Mouse (Mus musculus) stomach, embryonic 16.5 days (tissue): ENCODE data around the gene Bod1. TPM values are rescaled to one million over a fixed set of nuclear protein-coding genes. Genes with fewer than 3 reads are reported as not detected.

Experiments
- ATAC-seq: fragments of 200-750 bp; cut with Nextera tagmentation; 2 replicates; pipeline ENCODE4 v1.8.0; 2017; ENCODE audit warnings: moderate number of reproducible peaks, moderate TSS enrichment; ENCODE audit not compliant: insufficient read depth, low FRiP score
- H3K27ac ChIP-seq: fragments of 300-500 bp; sonication (generic); 2 replicates; pipeline ENCODE4 v1.5.1; 2014; ENCODE audit warnings: low read length
- H3K27me3 ChIP-seq: fragments of 300-500 bp; sonication (generic); 2 replicates; pipeline ENCODE4 v1.6.1; 2014; ENCODE audit warnings: low read length, control low read depth, mixed read lengths; ENCODE audit not compliant: control insufficient read depth, insufficient read depth
- H3K36me3 ChIP-seq: fragments of 300-500 bp; sonication (generic); 2 replicates; pipeline ENCODE4 v1.6.1; 2014; ENCODE audit warnings: low read length; ENCODE audit not compliant: control insufficient read depth, insufficient read depth
- H3K4me1 ChIP-seq: fragments of 300-500 bp; sonication (generic); 2 replicates; pipeline ENCODE4 v1.6.1; 2014; ENCODE audit warnings: low read length, control low read depth, mixed read lengths; ENCODE audit not compliant: control insufficient read depth, insufficient read depth
- H3K4me2 ChIP-seq: fragments of 300-500 bp; sonication (generic); 2 replicates; pipeline ENCODE4 v1.6.1; 2014; ENCODE audit warnings: low read depth, low read length, mixed read lengths
- H3K4me3 ChIP-seq: fragments of 300-500 bp; sonication (generic); replicated peaks from 2 replicates; pipeline ENCODE4 v1.5.1; 2014; ENCODE audit warnings: mild to moderate bottlenecking, low read length
- H3K9ac ChIP-seq: fragments of 300-500 bp; sonication (generic); 2 replicates; pipeline ENCODE4 v1.6.1; 2014; ENCODE audit warnings: low read length
- H3K9me3 ChIP-seq: fragments of 300-500 bp; sonication (generic); replicated peaks from 2 replicates; pipeline ENCODE4 v1.6.1; 2016; ENCODE audit warnings: low read length, control low read depth; ENCODE audit not compliant: control insufficient read depth
- WGBS: fragments of 180-500 bp; shearing (Covaris S2); extraction: QIAGEN DNeasy Blood & Tissue Kit; methylation state at CpG from one replicate; pipeline ENCODE4 v1.1.7; 2014; 5-methylcytosine and 5-hydroxymethylcytosine counted together
- polyA plus RNA-seq: library from polyadenylated mRNA; unstranded; fragments of >200 nt; fragmentation: Nextera tagmentation; extraction: Ambion mirVana; gene quantifications from 2 replicates; pipeline ENCODE4 v1.2.1, GENCODE M21; 2015

The Bod1 gene
- polyA plus RNA-seq, 1 experiment from 2014 or later, result 62.0 TPM

- Histone ChIP-seq H3K27me3 (no peaks in the 10 kb centered on the region), H3K9ac (no peak overlapping the region), H3K36me3 (no peaks in the 10 kb centered on the region), H3K9me3 (no peaks in the 10 kb centered on the region), H3K27ac (no peak overlapping the region), H3K4me1 (no peaks in the 10 kb centered on the region), H3K4me2 (no peak overlapping the region), H3K4me3 (no peak overlapping the region)
- 68% methylated on average over 2 of the region's 2 CpGs for WGBS
- no peak for ATAC-seq
Measured at GRCm38 (mm10) chr11:31620796-31621195, 50.9 kb downstream of the Bod1 start.

GRCm38 (mm10) chr11:31617797-31618196 lies 53.9 kb downstream of the Bod1 start:
- H3K4me3 ChIP-seq, result no peak overlapping the region
- WGBS, result 76% methylated on average over 3 of the region's 3 CpGs
- H3K9ac ChIP-seq, result no peak overlapping the region
- H3K27ac ChIP-seq, result no peak overlapping the region
- no peak overlapping the region for H3K4me2 ChIP-seq
- ATAC-seq, result no peak
- no peaks in the 10 kb centered on the region for H3K9me3 ChIP-seq
- H3K27me3 ChIP-seq, result no peaks in the 10 kb centered on the region
- H3K4me1 ChIP-seq, result no peaks in the 10 kb centered on the region
- H3K36me3 ChIP-seq, result no peaks in the 10 kb centered on the region

- ATAC-seq, result no peak
- H3K4me2 ChIP-seq, result no peak overlapping the region
- WGBS, result 41% methylated on average over 3 of the region's 3 CpGs
- H3K27ac ChIP-seq, result no peak overlapping the region
- no peaks in the 10 kb centered on the region for H3K4me1 ChIP-seq
- H3K27me3 ChIP-seq, result no peaks in the 10 kb centered on the region
- H3K36me3 ChIP-seq, result no peaks in the 10 kb centered on the region
- H3K9me3 ChIP-seq, result no peaks in the 10 kb centered on the region
- H3K9ac ChIP-seq, result no peak overlapping the region
- H3K4me3 ChIP-seq, result no peak overlapping the region
Measured at GRCm38 (mm10) chr11:31617236-31617635, 54.4 kb downstream of the Bod1 start.

- Histone ChIP-seq H3K9ac (no peak overlapping the region), H3K4me3 (no peak overlapping the region), H3K27ac (no peak overlapping the region), H3K27me3 (no peaks in the 10 kb centered on the region), H3K9me3 (no peaks in the 10 kb centered on the region), H3K36me3 (no peaks in the 10 kb centered on the region), H3K4me1 (no peaks in the 10 kb centered on the region), H3K4me2 (no peak overlapping the region)
- WGBS, result 44% methylated on average over 4 of the region's 4 CpGs
- ATAC-seq, result no peak
Measured at GRCm38 (mm10) chr11:31616722-31617121, 55.0 kb downstream of the Bod1 start.

Other genes with a start within 250 kb of the Bod1 start
- 5.3 and 5.8 TPM in 2 replicates for gene Cpeb4, start 200.3 kb upstream of the Bod1 start, polyA plus RNA-seq